Mouse (Mus musculus): ENCODE data around the gene Mfsd6l.

The Mfsd6l gene

DNA sequence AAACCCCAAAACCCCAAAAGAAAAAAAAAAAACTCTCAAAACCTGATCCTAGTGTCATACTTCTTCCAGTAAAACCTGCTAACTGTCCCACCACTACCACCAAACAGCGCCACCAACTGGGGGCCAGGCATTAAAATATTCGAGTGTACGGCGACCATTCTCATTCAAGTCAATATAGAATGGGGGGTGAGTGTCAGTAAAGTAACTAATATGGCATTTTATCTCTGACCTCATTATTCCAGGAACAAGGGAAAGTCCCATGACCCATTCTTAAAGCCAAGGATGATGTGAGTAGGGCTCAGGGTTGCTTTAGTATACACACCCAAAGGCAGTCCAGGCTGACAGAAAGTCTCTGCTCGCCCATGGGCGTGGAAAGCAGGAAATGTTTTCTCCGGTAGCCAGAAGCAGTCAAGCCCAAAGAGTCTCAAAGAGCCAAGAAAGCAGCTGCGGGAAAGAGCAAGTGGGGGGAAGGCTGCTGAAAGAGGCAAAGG, 2.0 kb upstream of the Mfsd6l start:
- peak; percentile 42 for DNase-seq (ENCODE audit: extremely low spot score)

- no peak for DNase-seq (ENCODE audit: extremely low spot score)
Observed at GRCm38 (mm10) chr11:68559546-68559945, 3.6 kb downstream of the Mfsd6l start.

DNA sequence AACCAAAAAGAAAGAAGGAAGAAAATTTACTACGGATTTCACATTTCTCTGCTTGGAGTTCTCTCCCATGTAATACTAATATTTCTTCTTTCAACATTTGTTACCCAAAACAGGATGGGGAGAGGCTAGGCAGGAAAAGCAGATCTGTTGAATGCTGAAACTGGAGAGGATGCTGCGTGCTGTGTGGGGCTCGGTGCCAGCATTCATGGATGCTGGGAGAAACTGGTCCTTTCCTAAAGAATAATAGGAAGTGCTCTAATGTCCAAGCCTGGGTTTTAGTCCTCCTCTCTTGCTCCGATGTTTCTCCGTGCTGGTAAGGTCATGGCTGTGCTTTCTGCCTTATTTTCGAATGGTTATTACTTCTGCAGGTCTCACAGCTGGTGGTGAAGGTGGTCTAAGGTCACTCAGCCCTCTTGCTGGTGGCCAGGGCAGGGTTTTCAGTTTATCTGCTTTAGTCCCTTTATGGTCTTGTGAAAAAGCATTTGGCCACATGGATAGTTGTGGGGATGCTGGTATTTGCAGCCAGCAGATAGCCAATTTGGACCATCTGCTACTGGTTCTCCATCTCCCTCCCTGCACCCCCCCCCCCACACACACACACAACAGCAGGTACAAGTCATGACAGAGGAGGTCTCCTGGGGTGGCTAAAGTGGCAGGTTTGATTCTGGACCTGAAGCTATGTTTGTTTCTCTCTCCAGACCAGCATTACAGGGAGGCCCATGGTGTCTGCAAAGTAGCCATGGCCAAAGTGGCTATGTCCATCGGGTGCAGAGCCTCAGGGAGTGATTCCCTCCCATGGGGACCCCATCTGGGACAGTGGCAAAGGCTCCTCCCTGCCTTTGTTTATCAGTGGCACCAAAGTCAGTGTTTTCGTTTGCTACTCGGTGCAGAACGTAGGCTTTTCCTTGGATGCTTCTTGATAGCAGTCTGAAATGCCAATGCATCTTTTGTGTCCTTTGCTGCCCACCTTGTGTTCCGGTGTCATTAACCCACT, 6.3 kb downstream of the Mfsd6l start:
- no peak for DNase-seq (ENCODE audit: extremely low spot score)

- no peak for DNase-seq (ENCODE audit: extremely low spot score)
Observed at GRCm38 (mm10) chr11:68564356-68565031, 8.5 kb downstream of the Mfsd6l start.

DNA sequence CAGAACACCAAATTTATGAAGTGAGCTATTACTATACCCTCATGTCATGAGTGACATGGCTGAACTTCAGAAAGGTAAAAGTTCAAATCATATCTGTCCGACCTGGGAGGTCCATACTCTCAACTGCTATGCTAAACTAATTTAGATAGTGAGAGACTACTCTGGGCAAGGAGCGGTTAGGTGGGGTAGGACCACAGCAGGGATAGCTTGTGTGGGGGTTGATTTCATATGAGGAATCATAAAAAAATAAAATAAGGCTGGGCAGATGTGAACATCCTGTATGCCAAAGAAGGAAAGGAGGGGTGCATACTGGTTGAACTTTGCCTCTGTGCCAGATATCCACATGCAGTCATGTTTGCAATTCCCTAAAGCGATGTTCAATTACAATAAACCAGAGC, 9.0 kb downstream of the Mfsd6l start:
- no peak for DNase-seq (ENCODE audit: extremely low spot score)

- peak; percentile 71 for DNase-seq (ENCODE audit: extremely low spot score)
Observed at GRCm38 (mm10) chr11:68566447-68567059, 10.6 kb downstream of the Mfsd6l start.

DNA sequence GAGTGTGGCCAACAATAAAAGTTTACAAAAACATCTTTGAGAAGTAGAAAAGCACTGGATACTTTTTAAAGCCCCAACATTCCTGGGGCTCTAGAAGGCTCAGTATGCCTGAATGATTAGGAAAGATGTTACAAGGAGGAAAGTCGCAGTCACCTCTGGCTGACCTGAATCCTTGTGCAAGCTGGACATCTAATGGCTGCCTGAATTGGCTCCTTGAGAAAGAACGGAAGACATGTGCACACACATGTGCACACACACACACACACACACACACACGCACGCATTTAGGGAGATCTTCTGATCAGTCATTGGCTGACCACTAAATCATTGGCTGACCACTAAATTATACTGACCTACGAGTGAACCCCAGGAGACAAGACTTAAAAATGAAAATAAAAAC, 14.9 kb downstream of the Mfsd6l start:
- DNase-seq (ENCODE audit: extremely low spot score): no peak

- no peak for DNase-seq (ENCODE audit: extremely low spot score)
Observed at GRCm38 (mm10) chr11:68577076-68577475, 21.1 kb downstream of the Mfsd6l start.

- peak; percentile 56 for DNase-seq (ENCODE audit: extremely low spot score)
Observed at GRCm38 (mm10) chr11:68579462-68579881, 23.5 kb downstream of the Mfsd6l start.

GRCm38 (mm10) chr11:68580566-68580965, 24.6 kb downstream of the Mfsd6l start:
- no peak for DNase-seq (ENCODE audit: extremely low spot score)

DNA sequence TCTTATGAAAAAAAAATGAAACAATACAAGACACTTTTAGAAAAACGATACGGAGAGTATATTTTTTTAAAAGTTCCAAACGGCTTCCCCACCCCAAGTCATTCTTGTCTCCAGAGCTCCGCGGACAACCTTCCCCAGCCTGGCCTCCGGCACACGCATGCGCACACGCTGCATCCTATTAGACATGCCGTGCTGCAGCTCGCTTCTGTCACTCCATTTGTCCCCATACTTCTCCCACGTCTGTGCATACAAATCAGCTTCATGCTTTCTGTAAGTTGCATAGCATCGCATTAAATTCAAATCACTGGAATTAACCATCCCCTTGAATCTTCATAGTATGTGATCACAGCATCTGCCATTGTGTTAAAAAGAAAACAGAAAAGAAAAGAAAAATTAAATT, 27.2 kb downstream of the Mfsd6l start:
- DNase-seq (ENCODE audit: extremely low spot score): no peak

GRCm38 (mm10) chr11:68583906-68584480, 28.0 kb downstream of the Mfsd6l start:
- no peak for DNase-seq (ENCODE audit: extremely low spot score)

DNA sequence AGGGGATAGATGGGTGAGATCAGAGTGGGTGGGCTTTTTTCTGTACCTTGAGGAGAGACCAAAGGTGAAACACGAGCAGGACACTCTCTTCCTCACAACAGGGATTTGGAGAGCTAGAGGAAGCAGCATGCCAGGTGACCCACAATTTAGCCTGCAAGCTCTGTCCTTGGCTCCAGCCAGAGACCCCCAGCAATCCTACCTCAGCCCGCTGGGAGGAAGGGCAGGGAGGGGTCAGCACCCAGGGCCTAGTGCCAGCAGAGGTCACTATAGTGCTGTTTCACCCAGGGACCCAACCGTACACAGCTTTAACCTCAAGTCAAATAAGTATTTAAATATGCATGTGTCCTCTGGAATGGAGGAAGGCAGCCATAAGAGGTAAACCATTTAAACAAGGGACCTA, 29.9 kb downstream of the Mfsd6l start:
- peak; percentile 54 for DNase-seq (ENCODE audit: extremely low spot score)

- no peak for DNase-seq (ENCODE audit: extremely low spot score)
Observed at GRCm38 (mm10) chr11:68586721-68587120, 30.7 kb downstream of the Mfsd6l start, which contains the start of gene Ccdc42. Gene Ccdc42 (plus strand): TSS chr11:68587021.

DNA sequence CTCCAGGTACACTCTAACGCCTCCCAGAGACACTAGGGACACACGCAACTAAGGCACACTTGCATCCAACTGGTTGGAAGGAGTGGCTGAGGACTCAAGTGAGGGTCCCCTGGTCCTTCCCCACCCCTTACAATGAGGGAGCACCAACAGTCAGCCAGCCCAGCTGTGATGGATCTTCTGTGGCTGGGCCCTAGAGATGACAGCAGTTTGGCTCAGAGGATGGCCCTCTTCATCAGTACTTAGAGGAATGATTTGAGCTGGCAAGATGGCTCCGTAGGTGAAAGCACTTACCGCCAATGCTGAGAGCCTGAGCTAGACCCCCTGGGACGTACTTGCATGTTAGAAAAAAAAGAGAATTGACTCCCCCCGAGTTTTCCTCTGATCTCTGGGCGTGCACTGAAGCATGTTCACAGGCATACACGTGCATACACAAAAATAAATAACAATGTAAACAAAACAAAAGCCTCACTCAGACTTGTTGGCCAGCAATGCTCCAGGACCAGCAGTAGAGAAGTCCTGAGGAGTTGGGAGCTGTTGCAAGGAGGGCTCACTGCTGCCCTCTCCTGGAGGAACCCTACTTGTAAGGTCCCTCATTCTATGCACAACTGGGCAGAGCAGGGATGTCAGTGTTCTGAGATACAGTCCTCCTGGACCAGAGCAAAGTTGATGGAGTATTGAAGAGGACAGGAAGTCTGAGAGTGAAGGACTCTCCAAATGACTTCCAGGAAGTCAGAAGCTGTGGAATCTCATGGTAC, 33.2 kb downstream of the Mfsd6l start:
- peak; percentile 66 for DNase-seq (ENCODE audit: extremely low spot score)

DNA sequence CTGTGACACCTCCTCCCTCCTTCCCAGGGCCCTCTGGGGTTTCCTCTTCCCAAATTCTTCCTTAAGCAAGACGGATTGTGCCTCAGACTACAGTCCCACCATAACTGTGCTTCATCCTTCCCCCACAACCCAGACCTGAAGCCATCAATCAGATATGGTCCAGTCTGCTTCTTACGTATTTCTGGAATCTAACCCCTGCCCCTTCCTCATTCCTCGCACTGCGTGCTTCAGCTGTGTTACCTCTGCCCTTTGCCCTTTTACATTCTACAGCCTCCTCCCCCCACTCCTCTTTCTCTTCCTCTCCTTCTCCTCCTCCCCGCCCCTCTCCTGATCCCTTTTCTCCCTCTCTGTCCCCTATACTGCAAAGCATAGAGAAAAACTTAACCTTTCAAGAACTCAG, 35.7 kb downstream of the Mfsd6l start:
- peak; percentile 69 for DNase-seq (ENCODE audit: extremely low spot score)

DNA sequence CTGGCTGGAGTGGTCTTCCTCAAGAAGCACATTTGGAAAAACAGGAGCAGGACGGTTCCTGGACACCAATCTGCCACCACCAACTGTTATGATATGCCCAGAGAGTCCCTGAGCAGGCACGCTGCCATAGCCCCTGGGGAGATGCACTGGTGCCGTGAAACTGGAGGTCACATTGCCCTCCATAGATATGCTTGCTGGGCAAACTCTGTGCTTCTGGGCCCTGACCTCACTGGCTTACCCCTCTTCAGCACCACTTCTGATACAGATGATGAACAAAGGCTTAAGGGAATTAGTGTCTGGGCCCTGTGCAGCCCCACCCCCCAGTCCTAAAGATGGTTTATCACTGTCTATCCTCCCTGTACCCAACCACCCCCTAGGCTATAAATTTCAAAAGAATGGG, 37.3 kb downstream of the Mfsd6l start:
- no peak for DNase-seq (ENCODE audit: extremely low spot score)

DNA sequence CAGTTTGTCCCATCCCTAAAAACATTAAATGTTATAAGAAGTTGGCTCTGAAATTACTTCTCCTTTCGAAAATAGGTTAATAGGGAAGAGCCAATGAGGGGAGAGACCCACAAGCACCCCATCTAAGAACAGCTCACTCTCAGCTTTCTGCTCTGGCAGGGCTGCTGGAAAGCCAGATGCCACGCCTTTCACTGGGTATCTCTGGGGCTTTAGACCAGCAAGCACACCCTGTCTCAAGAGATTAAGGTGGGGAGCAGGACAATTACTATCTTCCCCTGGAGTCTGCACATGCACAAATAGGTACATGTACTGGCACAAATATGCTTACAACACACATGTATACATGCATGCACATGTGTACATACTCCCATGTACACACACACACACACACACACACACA, 41.9 kb downstream of the Mfsd6l start:
- no peak for DNase-seq (ENCODE audit: extremely low spot score)

- peak; percentile 41 for DNase-seq (ENCODE audit: extremely low spot score)
Observed at GRCm38 (mm10) chr11:68600551-68601021, 44.6 kb downstream of the Mfsd6l start.

GRCm38 (mm10) chr11:68601486-68601991, 45.6 kb downstream of the Mfsd6l start:
- DNase-seq (ENCODE audit: extremely low spot score): peak; percentile 63

Measured in embryo, embryonic 9.5 days (tissue).